Mouse (Mus musculus) frontal cortex, postnatal 14 days (tissue): ENCODE measurements around the gene Gm6803.
"Not testable (repeated sequence)": the region's sequence is repeated elsewhere in the genome, so short reads cannot be mapped to it uniquely, and the experiment has no call there.

ENCODE experiments used
- DNase-seq, 2 experiments: peaks; one replicate each; pipeline ENCODE4 v3.0.0; 2022; ENCODE audit warnings: low spot score in 2 of 2

Gm6803 gene

DNA sequence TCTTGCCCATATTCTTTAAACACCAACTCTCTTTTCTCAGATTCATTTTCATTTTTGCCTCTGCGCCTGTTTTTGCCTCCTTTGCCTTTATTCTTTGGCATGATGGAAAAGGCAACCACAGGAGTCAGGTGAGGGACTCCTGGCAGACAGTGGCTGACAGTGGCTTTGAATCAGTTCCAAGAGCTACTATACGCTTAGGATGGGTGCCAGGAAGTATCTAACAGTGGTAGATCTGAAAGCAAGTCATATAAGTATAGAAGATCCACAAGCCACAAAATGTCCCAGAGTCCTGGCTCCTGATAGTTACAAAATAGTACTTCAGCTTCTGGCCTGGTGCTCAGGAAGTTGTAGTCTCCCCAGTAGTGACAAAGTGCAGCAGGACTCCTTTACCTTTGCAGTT is at the start of gene Gm6803:
Gm6803 (minus strand) TSS at position 101 of the 400 bp plus-strand sequence.
- DNase-seq: not testable (repeated sequence)

DNA sequence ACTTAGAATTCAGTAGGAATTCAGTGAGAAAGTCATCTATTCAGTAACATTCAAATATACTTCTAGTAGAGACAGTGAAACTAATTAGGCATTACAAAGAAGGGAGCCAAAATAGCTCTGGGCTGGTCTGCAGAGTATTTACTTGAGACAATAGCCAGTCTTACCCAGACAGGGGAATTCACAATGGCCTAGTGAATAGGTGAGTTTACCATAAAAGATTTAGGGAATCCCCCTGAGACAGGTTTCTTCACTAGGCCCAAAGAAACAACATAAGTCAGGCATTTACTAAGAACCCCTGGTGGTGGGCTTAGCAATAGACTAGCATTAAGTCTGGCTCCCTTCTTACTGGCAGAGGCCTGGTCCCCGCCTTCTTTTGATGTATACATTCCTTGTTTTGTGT is 26.7 kb upstream of the Gm6803 start:
- not testable (repeated sequence) for DNase-seq

DNA sequence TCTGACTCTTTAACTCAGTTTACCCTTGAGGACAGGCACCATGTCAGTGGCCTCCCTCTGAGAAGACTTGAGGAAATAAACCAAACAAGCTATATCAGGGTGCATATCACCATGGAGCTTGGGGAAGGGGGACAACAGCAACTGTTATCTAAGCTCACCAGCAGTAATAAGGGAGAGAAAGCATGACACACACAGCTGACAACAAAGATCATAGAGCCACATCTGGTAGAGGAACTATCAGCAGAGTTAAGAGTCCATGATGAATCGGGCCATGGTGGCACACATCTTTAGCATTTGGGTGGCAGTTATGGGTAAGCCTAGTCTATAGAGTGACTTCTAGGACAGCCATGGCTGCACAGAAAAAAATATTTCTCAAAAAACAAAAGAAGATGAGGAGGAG is 21.1 kb upstream of the Gm6803 start:
- not testable (repeated sequence) for DNase-seq

DNA sequence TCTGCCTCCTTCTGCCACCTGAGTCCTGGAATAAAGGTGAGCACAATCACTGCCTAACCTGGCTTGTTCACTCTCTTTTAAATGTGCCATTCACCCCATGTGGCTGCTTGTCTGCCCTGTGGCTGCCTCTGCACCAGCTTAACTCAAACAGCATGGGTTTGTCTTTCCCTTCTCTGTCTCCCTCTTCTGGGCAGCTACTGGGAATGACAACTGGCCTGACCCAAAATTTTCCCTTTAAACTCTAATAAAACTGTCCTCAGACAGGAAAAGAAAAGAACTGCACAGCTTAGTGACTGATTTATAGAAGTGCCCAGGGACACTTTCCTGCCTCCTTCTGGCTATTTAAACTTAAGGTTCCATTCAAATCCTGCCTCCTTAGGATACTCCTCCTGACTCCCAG is 20.5 kb upstream of the Gm6803 start:
- DNase-seq: not testable (repeated sequence)

DNA sequence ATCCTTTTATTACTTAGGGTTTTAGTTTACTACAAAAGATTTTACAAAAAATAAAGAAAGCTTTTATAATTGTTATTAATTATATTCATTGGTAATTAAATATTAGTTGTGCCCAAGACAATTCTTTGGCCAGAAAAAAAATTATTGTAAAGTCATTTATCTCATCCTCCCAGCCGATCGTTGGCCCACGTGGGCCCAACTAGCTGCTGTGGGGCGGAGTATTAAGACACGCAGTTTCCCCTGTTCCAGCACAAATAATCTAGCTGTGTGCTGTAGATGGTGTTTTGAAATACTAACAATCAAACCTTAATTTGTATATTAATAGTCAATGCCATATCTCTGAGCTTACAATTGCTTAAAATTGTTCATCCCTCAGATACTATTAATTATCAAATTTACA is 13.7 kb upstream of the Gm6803 start:
- DNase-seq: not testable (repeated sequence)

DNA sequence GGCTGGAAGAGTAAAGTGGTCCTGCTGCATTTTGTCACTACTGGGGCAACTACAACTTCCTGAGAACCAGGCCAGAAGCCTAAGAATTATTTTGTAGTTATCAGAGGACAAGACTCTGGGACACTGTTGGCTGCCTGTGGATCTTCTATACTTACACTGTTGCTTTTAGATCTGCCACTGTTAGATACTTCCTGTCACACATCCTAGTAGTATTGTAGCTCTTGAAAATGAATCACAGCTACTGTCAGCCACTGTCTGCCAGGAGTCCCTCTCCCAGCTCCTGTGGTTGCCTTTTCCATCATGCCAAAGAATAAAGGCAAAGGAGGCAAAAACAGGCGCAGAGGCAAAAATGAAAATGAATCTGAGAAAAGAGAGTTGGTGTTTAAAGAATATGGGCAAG is 8.1 kb upstream of the Gm6803 start, which contains the start of gene Gm2056:
Gm2056 (plus strand) TSS at position 301 of the 400 bp plus-strand sequence.
- not testable (repeated sequence) for DNase-seq

DNA sequence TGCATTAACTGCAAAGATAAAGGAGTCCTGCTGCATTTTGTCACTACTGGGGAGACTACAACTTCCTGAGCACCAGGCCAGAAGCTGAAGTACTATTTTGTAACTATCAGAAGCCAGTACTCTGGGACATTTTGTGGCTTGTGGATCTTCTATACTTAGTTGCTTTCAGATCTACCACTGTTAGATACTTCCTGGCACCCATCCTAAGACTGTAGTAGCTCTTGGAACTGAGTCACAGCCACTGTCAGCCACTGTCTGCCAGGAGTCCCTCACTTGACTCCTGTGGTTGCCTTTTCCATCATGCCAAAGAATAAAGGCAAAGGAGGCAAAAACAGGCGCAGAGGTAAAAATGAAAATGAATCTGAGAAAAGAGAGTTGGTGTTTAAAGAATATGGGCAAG is 7.0 kb downstream of the Gm6803 start, which contains the start of gene Gm2075:
Gm2075 (plus strand) TSS at position 301 of the 400 bp plus-strand sequence.
- not testable (repeated sequence) for DNase-seq

DNA sequence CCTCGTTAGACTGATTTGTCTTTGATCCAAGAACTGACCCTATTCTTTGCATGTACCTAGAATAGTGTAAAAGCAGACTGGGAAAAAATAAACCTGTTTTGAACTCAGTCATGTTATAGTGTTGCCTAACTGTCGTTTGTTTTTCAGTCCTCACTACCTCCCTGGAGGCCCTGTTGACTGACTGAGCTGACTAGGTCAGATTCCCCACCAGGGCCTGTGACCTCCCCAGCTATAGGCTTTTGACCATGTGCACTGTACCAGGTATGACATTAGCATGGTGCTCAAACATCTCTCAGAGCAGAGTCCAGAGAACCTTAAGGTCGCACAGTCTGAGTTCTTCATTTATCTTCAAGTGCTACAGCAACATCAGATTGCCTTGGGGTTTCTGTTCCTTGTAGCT is 14.5 kb downstream of the Gm6803 start:
- not testable (repeated sequence) for DNase-seq

DNA sequence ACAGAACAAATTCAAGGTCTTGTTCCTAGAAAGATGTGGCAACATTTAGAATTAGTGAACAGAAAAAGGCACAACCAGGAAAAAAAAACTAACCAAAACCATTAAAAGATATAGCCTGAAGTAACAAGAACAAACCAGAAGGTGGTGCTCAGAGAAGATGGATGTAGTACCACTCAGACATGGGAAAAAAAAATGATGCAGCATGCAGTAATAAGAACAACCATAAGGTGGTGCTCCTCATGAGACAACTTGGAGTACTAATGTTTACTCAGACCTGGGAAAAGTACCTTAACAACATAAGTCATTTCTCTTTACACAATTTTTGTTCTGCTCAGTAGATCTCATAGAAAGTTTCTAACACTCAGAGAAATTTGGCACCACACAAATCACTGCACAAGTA is 34.6 kb downstream of the Gm6803 start:
- not testable (repeated sequence) for DNase-seq
